Mouse (Mus musculus): ENCODE measurements around the gene Pitpna. TPM values are rescaled to one million over a fixed set of nuclear protein-coding genes. Genes with fewer than 3 reads are reported as not detected.

The Pitpna gene
- total and polyA plus RNA-seq, 3 experiments: 67.8 to 709 (median 194) TPM

DNA sequence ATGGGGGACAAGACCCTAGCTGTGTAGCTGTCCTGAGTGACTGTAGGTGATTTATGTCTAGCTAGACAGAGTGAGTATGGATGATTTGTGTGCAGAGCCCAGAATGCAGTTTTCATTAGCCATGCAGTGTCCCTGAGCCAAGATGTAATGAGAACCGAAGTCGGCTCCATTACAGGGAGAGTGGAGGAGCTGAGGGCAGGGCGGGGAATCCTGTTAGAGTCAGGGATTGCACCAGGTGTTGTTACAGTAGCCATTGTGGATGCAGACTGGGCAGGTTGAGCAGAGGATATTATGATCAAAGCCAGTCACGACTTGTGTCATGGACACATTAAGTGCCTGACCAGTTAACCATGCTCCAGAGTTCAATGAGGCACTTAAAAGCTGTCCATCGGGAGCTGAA lies 55.4 kb downstream of the Pitpna start:
- H3K4me1 ChIP-seq (ENCODE audit: control insufficient read depth in 1 of 2, insufficient read depth in 2 of 2, low read length in 2 of 2): no peaks in the 10 kb centered on the region
- H3K79me2 ChIP-seq (ENCODE audit: control insufficient read depth, insufficient read depth, low read length, poor library complexity): no peaks in the 10 kb centered on the region
- H3K27me3 ChIP-seq (ENCODE audit: control insufficient read depth in 1 of 2, insufficient read depth in 2 of 2, low read length in 2 of 2): no peaks in the 10 kb centered on the region
- H3K9ac ChIP-seq (ENCODE audit: control insufficient read depth, low read depth, low read length, poor library complexity, severe bottlenecking): no peak overlapping the region
- no peaks in the 10 kb centered on the region for H3K9me3 ChIP-seq (replicated peaks; ENCODE audit: insufficient read depth, low read length)
- no peak for DNase-seq (ENCODE audit: low read depth, low spot score)
- no peak overlapping the region for H3K27ac ChIP-seq (ENCODE audit: control insufficient read depth, low read depth, low read length)
- TF ChIP-seq ZMIZ1 (IDR thresholded peaks at IDR 0.05; ENCODE audit: low read depth, low read length) (no peak), CHD2 (IDR thresholded peaks at IDR 0.05; ENCODE audit: low read length) (no peak), MYB (IDR thresholded peaks at IDR 0.05; ENCODE audit: low read depth, low read length) (no peak), CHD1 (IDR thresholded peaks at IDR 0.05; ENCODE audit: low read depth, low read length) (no peak), ZC3H11A (IDR thresholded peaks at IDR 0.05; ENCODE audit: low read depth, low read length) (no peak), POLR2AphosphoS5 (IDR thresholded peaks at IDR 0.05; ENCODE audit: borderline replicate concordance, low read depth, low read length) (no peak), USF2 (IDR thresholded peaks at IDR 0.05; ENCODE audit: borderline replicate concordance in 1 of 2, insufficient read depth in 1 of 2, low read depth in 1 of 2, low read length in 2 of 2) (no peak), NELFE (IDR thresholded peaks at IDR 0.05; ENCODE audit: low read depth, low read length) (no peak), MEF2A (IDR thresholded peaks at IDR 0.05; ENCODE audit: extremely low read depth, insufficient replicate concordance, low read depth, low read length, poor library complexity, severe bottlenecking) (no peak), RAD21 (IDR thresholded peaks at IDR 0.05; ENCODE audit: low read depth, low read length) (no peak), GATA1 (IDR thresholded peaks at IDR 0.05; ENCODE audit: low read depth, low read length) (no peak), MYC (IDR thresholded peaks at IDR 0.05; ENCODE audit: low read depth, low read length) (no peak), UBTF (IDR thresholded peaks at IDR 0.05; ENCODE audit: borderline replicate concordance, insufficient read depth, low read depth, low read length) (no peak), EP300 (IDR thresholded peaks at IDR 0.05; ENCODE audit: low read depth in 1 of 2, low read length in 2 of 2) (no peak)
- H3K4me3 ChIP-seq (ENCODE audit: control insufficient read depth in 1 of 2, insufficient read depth in 1 of 2, low read depth in 2 of 2, low read length in 2 of 2): no peak overlapping the region
- H3K36me3 ChIP-seq (ENCODE audit: control insufficient read depth in 1 of 2, insufficient read depth in 2 of 2, low read length in 2 of 2): no peaks in the 10 kb centered on the region; a peak in 1 of 4 replicates

DNA sequence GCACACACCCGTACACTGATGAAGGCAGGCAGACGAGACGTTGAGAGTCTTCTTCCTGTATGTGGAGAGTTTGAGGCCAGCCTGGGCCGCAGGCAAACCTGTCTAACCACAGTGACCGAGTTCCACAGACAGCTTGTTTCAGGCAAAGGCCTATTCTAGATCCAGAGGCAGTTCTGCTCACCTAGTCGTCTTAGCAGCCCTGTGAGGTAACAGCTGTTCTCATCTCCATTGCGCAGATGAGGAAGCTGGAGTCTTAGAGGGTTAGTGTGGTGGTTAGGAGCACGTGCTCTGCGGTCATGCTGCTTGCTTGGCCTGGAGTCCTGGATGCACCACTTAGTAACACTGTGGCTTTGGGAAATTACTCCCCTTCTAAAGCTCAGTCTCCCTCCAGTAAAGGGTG lies 56.8 kb downstream of the Pitpna start:
- Histone ChIP-seq H3K9me3 (replicated peaks; ENCODE audit: insufficient read depth, low read length) (no peaks in the 10 kb centered on the region), H3K36me3 (ENCODE audit: control insufficient read depth in 1 of 2, insufficient read depth in 2 of 2, low read length in 2 of 2) (no peaks in the 10 kb centered on the region; a peak in 1 of 4 replicates), H3K27me3 (ENCODE audit: control insufficient read depth in 1 of 2, insufficient read depth in 2 of 2, low read length in 2 of 2) (no peaks in the 10 kb centered on the region), H3K79me2 (ENCODE audit: control insufficient read depth, insufficient read depth, low read length, poor library complexity) (no peaks in the 10 kb centered on the region), H3K27ac (ENCODE audit: control insufficient read depth, low read depth, low read length) (no peak overlapping the region), H3K9ac (ENCODE audit: control insufficient read depth, low read depth, low read length, poor library complexity, severe bottlenecking) (no peak overlapping the region), H3K4me1 (ENCODE audit: control insufficient read depth in 1 of 2, insufficient read depth in 2 of 2, low read length in 2 of 2) (peaks cover 0 to 8% of the 10 kb centered on the region in 2 experiments; a peak in 2 of 4 replicates), H3K4me3 (ENCODE audit: control insufficient read depth in 1 of 2, insufficient read depth in 1 of 2, low read depth in 2 of 2, low read length in 2 of 2) (no peak overlapping the region)
- DNase-seq (ENCODE audit: low read depth, low spot score): no peak
- no peak for TF ChIP-seq MAX (IDR thresholded peaks at IDR 0.05; ENCODE audit: low read length)
- no peak for TF ChIP-seq CHD2 (IDR thresholded peaks at IDR 0.05; ENCODE audit: low read length)
- no peak for TF ChIP-seq HCFC1 (IDR thresholded peaks at IDR 0.05; ENCODE audit: low read depth, low read length)

All from MEL (cell line).